Mouse (Mus musculus) left cerebral cortex, adult 2 months (tissue): ENCODE measurements at regions not wholly inside any gene's neighbourhood (a gene's known extent, or its start where the extent isn't known, plus 50 kb on each side); places are given as distances from the start of the nearest gene placed in this dataset.

Experiments used
- DNase-seq, 2 experiments: peaks; one replicate each; pipeline ENCODE4 v3.0.0; 2021 to 2022; ENCODE audit warnings: low spot score in 2 of 2, mixed read lengths in 1 of 2; ENCODE audit errors: extremely low spot score in 1 of 2
- H3K27ac ChIP-seq: fragments of 200-600 bp; 2 replicates; pipeline ENCODE4 v1.8.1; 2022
- H3K4me3 ChIP-seq: fragments of 200-600 bp; 2 replicates; pipeline ENCODE4 v1.8.1; 2022
- CTCF ChIP-seq: fragments of 200-600 bp; IDR thresholded peaks from 2 replicates; pipeline ENCODE4 v1.8.1; 2022; ENCODE audit warnings: antibody characterized with exemption, mild to moderate bottlenecking, moderate library complexity
- intact Hi-C: fragments of 180-260 bp; cut with DNase I; formaldehyde crosslinking; loops from one replicate; pipeline ENCODE4 v1.15.1; 2025

DNA sequence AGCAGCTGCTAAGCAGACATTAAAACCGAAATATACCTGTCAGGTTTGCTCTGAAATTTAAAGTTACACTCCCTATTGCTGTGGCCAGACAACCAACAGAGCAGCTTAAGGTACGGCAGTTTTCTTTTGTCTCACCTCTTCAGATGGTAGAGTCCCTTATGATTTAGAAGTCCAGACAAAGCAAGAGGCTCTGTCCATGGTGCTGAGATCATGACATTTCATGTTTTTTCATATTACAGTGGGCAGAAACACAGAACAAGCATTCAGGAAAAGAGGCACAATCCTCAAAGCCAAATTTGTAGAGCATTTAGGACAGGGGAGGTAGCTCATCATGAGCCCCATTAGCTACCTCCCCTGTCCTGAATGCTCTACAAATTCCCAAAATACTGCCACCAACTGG lies 620.0 kb downstream of the Dnah5 start:
- no peak for DNase-seq
- H3K4me3 ChIP-seq, result no peak overlapping the region
- TF ChIP-seq CTCF, result no peak
- no peak overlapping the region for H3K27ac ChIP-seq
- intact Hi-C loops, result no loop called here

DNA sequence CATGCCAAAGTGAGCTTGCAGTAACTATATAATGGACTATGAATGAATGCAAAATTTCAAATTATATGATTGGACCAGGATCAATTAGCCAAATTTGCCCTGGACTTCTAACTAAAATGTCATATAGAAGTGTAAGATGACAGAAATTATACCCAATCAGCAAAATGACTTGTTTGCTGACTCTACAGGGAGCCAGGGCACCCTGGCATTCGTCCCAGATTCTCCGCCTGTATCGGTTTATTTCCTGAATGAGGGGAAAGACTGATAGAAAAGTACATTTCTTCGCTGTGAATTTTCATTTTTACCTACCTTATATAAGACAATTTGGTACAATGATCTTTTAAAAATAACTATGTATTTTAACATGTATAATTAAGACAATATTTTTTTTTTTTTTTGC lies 631.3 kb downstream of the Dnah5 start:
- no peak for DNase-seq
- H3K27ac ChIP-seq, result no peak overlapping the region
- no peak for TF ChIP-seq CTCF
- intact Hi-C loops, result no loop called here
- H3K4me3 ChIP-seq, result no peak overlapping the region

DNA sequence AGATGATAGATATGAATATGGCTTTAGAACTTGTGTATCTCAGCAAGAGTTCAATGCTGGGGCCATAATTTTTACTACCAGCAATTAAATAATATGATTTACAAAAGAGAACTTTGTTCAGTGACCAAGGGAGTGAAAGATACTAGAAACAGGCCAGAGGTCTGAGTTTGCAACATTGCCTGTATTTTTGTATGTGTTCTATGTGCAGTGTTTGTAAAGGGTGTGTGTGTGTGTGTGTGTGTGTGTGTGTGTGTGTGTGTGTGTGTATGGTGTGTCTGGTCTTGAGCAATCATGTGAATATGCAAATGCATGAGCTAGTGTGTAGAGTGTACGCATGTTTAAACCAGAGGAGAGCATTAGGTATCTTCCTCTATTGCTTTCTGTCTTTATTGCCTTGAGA lies 636.8 kb downstream of the Dnah5 start:
- Histone ChIP-seq H3K27ac (no peak overlapping the region), H3K4me3 (no peak overlapping the region)
- TF ChIP-seq CTCF, result no peak
- no peak for DNase-seq
- intact Hi-C loops, result no loop called here

DNA sequence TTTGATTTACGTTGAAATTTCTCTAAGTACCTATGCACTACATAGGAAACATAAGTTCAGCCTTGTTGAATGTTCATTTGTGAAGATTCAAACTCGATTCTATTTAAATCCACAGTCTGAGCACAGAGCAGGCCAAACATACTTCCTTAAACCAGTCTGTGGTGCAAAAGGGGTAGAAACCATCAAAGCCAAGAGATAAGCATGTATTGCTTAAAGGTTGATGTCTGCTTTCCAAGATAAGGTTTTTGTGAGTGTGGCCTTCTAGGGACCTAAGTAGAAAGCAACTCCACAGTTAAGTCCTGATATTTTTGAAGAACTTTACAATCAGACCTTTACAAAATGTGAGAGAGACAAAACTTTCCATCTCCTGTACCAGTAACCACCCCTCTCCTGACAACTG lies 652.9 kb downstream of the Dnah5 start:
- TF ChIP-seq CTCF, result no peak
- no peak overlapping the region for H3K4me3 ChIP-seq
- no peak for DNase-seq
- intact Hi-C loops, result no loop called here
- no peak overlapping the region for H3K27ac ChIP-seq

DNA sequence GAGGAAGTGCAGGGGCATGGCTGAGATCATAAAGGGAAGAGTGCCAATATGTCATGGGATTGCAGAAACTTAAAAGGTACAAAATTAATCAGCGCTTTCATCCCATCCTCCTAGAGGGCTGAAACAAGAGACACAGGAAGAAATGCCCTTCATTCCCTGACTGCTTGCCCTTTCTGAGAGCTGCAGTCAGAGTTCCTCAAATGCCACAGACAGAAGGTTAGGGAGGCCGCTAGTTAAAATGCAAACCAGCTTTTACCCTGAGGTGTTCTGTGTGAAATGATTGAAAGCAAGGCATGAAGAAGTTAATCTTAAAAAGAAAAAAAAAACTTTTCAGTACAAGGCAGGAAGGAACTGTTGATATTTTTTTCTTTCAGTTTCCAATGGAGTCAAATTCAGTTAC lies 654.6 kb downstream of the Dnah5 start:
- intact Hi-C loops, result no loop called here
- no peak for TF ChIP-seq CTCF
- H3K27ac ChIP-seq, result no peak overlapping the region

DNA sequence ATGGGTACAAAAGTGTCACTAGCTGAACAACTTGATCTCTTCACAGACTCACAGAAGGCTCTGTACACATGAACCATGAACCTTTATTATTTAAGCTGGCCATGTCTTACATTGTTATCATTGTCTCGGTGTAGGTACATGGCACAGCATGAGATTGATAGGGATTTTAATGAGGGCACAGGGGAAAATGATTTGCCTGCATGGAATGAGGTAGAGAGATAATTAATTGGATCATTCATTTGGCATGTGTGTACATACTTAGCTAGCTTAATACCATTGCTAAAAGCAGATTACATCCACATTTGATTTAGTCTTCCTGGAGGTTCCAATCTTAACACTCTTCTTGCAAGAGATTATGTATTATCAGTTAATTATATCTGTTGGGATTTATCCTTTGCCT lies 660.5 kb downstream of the Dnah5 start:
- no peak for DNase-seq
- H3K27ac ChIP-seq, result no peak overlapping the region
- no peak overlapping the region for H3K4me3 ChIP-seq
- intact Hi-C loops, result no loop called here
- no peak for TF ChIP-seq CTCF

More for the DNA sequence above, 654.6 kb downstream of the Dnah5 start:
- no peak for DNase-seq
- H3K4me3 ChIP-seq, result no peak overlapping the region

DNA sequence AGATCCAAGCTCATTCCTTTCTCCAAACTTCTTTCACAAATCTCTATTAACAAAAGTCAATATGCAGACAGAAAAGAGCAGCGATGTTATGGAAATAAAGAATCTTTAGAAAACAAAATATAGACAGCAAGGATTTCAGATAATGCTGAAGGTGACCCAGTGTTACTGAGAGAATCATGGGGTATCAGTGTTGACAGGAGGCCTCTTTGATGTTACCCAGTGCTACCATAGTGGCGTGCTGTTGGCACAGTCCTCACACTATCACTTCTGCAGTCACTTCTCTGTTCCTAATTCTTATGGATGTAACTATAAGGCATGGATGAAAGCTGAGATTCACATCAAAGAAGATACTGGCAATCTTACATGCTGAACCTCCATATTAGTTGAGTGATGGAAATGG lies 661.4 kb downstream of the Dnah5 start:
- no peak for DNase-seq
- Histone ChIP-seq H3K4me3 (no peak overlapping the region), H3K27ac (no peak overlapping the region)
- intact Hi-C loops, result no loop called here
- TF ChIP-seq CTCF, result no peak

DNA sequence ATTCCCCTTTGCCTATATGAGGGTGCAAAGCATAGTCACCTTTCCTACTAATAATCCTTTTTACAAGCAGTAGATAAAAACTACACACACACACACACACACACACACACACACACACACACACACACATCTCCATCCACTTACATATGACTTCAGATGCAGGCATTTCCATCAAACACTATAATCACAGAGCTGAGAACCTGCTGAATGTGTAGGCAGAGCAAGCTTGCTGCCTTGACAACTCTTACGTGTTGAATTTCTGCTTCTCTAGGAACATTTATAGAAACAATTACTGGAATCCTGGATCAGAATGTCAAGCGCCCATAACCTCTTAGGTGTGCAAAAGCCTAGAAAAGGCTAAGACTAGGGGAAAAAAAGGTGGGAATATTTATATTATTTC lies 669.4 kb downstream of the Dnah5 start:
- peak in 1 of 2 experiments; percentile 9 for DNase-seq
- Histone ChIP-seq H3K27ac (no peak overlapping the region), H3K4me3 (no peak overlapping the region)
- intact Hi-C loops, result no loop called here
- no peak for TF ChIP-seq CTCF

DNA sequence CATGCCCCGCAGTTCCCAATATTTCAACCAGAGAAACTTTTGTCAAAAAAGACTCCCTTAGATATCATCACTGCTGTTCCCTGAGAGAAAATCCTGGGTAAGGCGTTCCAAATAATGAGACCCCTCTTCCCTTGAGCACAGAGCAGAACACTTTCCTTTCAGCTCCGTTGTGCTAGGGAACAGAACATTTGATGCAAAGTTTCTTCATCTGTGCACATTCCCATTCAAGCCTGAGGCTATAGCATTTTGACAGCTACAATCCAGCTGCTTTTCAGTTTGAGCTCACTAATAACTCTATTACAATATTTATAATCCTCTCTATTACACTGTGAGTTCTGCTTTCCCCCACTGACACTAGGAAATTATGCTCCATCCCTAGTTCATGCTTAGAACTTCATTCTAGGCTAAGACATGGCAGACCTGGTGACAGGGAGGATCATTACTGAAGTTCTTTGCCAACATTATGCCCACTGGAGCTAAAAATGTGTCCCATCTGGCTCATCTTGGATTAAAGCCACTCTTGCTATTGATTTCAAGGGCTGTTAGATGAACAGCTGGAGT lies 692.8 kb downstream of the Dnah5 start:
- Histone ChIP-seq H3K4me3 (no peak overlapping the region), H3K27ac (no peak overlapping the region)
- no peak for TF ChIP-seq CTCF
- intact Hi-C loops, result no loop called here
- no peak for DNase-seq

DNA sequence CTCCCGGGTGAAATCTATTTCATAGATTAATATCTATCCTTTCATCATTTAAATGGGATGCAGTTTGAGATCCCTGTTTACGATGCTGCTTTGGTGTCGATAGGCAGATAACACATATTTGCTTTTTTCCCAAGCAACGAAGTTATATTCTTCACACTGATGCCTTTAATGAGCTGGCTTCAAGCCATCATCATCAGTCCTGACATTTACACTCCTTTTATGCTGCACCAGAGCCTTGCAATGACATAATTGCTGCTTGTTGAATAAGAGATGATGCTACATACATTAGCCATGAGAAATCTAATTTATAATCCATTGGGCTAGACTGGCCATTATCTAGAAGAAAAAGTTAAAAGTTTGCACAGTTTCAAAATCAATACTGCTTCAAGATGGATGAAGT lies 718.9 kb downstream of the Dnah5 start:
- DNase-seq, result no peak
- H3K4me3 ChIP-seq, result no peak overlapping the region
- TF ChIP-seq CTCF, result no peak
- no peak overlapping the region for H3K27ac ChIP-seq
- intact Hi-C loops, result no loop called here

DNA sequence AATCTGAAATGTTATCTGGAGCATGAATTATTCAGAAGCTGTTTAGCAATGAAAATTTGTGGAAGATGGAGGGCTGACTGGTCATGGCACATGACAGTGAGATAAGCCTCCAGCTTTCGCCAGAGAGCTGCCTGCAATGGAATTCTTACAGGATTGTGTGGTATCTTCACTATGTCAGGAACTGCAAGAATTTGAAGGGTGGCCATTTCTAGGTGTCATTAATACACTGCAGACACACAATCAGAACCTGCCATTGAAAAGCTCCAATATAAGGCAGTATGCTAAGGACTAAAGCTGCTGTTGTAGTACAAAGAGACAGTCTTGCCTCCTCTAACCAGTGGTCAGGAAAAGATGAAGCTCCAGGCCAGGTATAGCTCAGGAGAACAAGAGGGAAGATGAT lies 744.7 kb downstream of the Dnah5 start:
- intact Hi-C loops, result no loop called here
- H3K4me3 ChIP-seq, result no peak overlapping the region
- DNase-seq, result no peak
- no peak overlapping the region for H3K27ac ChIP-seq
- no peak for TF ChIP-seq CTCF
